Mouse (Mus musculus) kidney, adult 2 months (tissue): ENCODE results near the gene Hist1h2an.

ENCODE experiments used
- CTCF ChIP-seq: fragments of 200-500 bp; conservative IDR thresholded peaks from 2 replicates; pipeline ENCODE4 v1.5.1; 2011; ENCODE audit warnings: low read depth, mild to moderate bottlenecking, control low read depth, low read length, moderate library complexity, mixed read lengths; ENCODE audit not compliant: insufficient read depth, insufficient read length
- POLR2A ChIP-seq: fragments of 200-500 bp; IDR thresholded peaks from one replicate; pipeline ENCODE4 v1.6.1; 2011; ENCODE audit warnings: low read depth, low read length, control low read depth

GRCm38 (mm10) chr13:21753051-21753523 is 33.9 kb downstream of the Hist1h2an start:
- no peak for TF ChIP-seq POLR2A
- no peak for TF ChIP-seq CTCF
